Mouse (Mus musculus): ENCODE measurements around the gene Ly6c1. TPM values are rescaled to one million over a fixed set of nuclear protein-coding genes. Genes with fewer than 3 reads are reported as not detected.
"Not testable (repeated sequence)": the region's sequence is repeated elsewhere in the genome, so short reads cannot be mapped to it uniquely, and the experiment has no call there.

Gene Ly6c1
- 3.0 and 4.5 TPM in 2 replicates for polyA plus RNA-seq (2014; fragmentation: Nextera tagmentation; extraction: Ambion mirVana)

- ATAC-seq; H3K27me3 ChIP-seq (replicated peaks; ENCODE audit: control insufficient read depth, insufficient read depth, low read length); DNase-seq (ENCODE audit: low spot score); H3K9me3 ChIP-seq (replicated peaks; ENCODE audit: control insufficient read depth, low read length); H3K36me3 ChIP-seq (ENCODE audit: control insufficient read depth, insufficient read depth, low read length); H3K9ac ChIP-seq (ENCODE audit: low read length); H3K27ac ChIP-seq (ENCODE audit: low read depth, low read length); H3K4me1 ChIP-seq (ENCODE audit: control insufficient read depth, insufficient read depth, low read length); H3K4me3 ChIP-seq (ENCODE audit: low read depth, low read length); H3K4me2 ChIP-seq (ENCODE audit: low read length): not testable (repeated sequence)
- 80% methylated on average over 1 of the region's 1 CpGs for WGBS
Observed at GRCm38 (mm10) chr15:75048642-75049261, at the start of gene Ly6c1. TSS of gene Ly6c1 (minus strand) at chr15:75048830.

- H3K36me3 ChIP-seq (ENCODE audit: control insufficient read depth, insufficient read depth, low read length); H3K27ac ChIP-seq (ENCODE audit: low read depth, low read length); H3K27me3 ChIP-seq (replicated peaks; ENCODE audit: control insufficient read depth, insufficient read depth, low read length); H3K9ac ChIP-seq (ENCODE audit: low read length); DNase-seq (ENCODE audit: low spot score); ATAC-seq; H3K9me3 ChIP-seq (replicated peaks; ENCODE audit: control insufficient read depth, low read length); H3K4me3 ChIP-seq (ENCODE audit: low read depth, low read length); H3K4me1 ChIP-seq (ENCODE audit: control insufficient read depth, insufficient read depth, low read length); H3K4me2 ChIP-seq (ENCODE audit: low read length): not testable (repeated sequence)
- 12% methylated on average over 2 of the region's 2 CpGs for WGBS
Observed at GRCm38 (mm10) chr15:75088041-75088440, 39.4 kb upstream of the Ly6c1 start.

- no peak overlapping the region for H3K4me2 ChIP-seq (ENCODE audit: low read length)
- H3K9me3 ChIP-seq (replicated peaks; ENCODE audit: control insufficient read depth, low read length), result no peaks in the 10 kb centered on the region
- H3K9ac ChIP-seq (ENCODE audit: low read length), result no peak overlapping the region
- ATAC-seq, result no peak
- 90% methylated on average over 4 of the region's 4 CpGs for WGBS
- no peak overlapping the region for H3K4me3 ChIP-seq (ENCODE audit: low read depth, low read length)
- no peak overlapping the region for H3K27ac ChIP-seq (ENCODE audit: low read depth, low read length)
- no peaks in the 10 kb centered on the region for H3K36me3 ChIP-seq (ENCODE audit: control insufficient read depth, insufficient read depth, low read length)
- H3K27me3 ChIP-seq (replicated peaks; ENCODE audit: control insufficient read depth, insufficient read depth, low read length), result no peaks in the 10 kb centered on the region
- DNase-seq (ENCODE audit: low spot score), result no peak
- no peaks in the 10 kb centered on the region for H3K4me1 ChIP-seq (ENCODE audit: control insufficient read depth, insufficient read depth, low read length)
Observed at GRCm38 (mm10) chr15:75069965-75070364, 21.3 kb upstream of the Ly6c1 start.

- H3K4me2 ChIP-seq (ENCODE audit: low read length); H3K27ac ChIP-seq (ENCODE audit: low read depth, low read length); H3K9ac ChIP-seq (ENCODE audit: low read length); H3K36me3 ChIP-seq (ENCODE audit: control insufficient read depth, insufficient read depth, low read length); H3K4me3 ChIP-seq (ENCODE audit: low read depth, low read length); H3K27me3 ChIP-seq (replicated peaks; ENCODE audit: control insufficient read depth, insufficient read depth, low read length); ATAC-seq; H3K4me1 ChIP-seq (ENCODE audit: control insufficient read depth, insufficient read depth, low read length); H3K9me3 ChIP-seq (replicated peaks; ENCODE audit: control insufficient read depth, low read length): not testable (repeated sequence)
- WGBS, result 34% methylated on average over 6 of the region's 6 CpGs
- peak; percentile 34 for DNase-seq (ENCODE audit: low spot score)
Observed at GRCm38 (mm10) chr15:75062030-75062574, 13.5 kb upstream of the Ly6c1 start.

- no peak for ATAC-seq
- no peak overlapping the region for H3K4me2 ChIP-seq (ENCODE audit: low read length)
- no peaks in the 10 kb centered on the region for H3K27me3 ChIP-seq (replicated peaks; ENCODE audit: control insufficient read depth, insufficient read depth, low read length)
Observed at GRCm38 (mm10) chr15:75060505-75060904, 11.9 kb upstream of the Ly6c1 start.

GRCm38 (mm10) chr15:75055985-75056384, 7.4 kb upstream of the Ly6c1 start:
- no peaks in the 10 kb centered on the region for H3K9me3 ChIP-seq (replicated peaks; ENCODE audit: control insufficient read depth, low read length)
- H3K27me3 ChIP-seq (replicated peaks; ENCODE audit: control insufficient read depth, insufficient read depth, low read length), result no peaks in the 10 kb centered on the region
- no peak overlapping the region for H3K9ac ChIP-seq (ENCODE audit: low read length)
- H3K4me3 ChIP-seq (ENCODE audit: low read depth, low read length), result no peak overlapping the region
- H3K4me2 ChIP-seq (ENCODE audit: low read length), result no peak overlapping the region
- no peaks in the 10 kb centered on the region for H3K36me3 ChIP-seq (ENCODE audit: control insufficient read depth, insufficient read depth, low read length)
- no peaks in the 10 kb centered on the region for H3K4me1 ChIP-seq (ENCODE audit: control insufficient read depth, insufficient read depth, low read length)
- DNase-seq (ENCODE audit: low spot score) (no peak), ATAC-seq (no peak)
- no peak overlapping the region for H3K27ac ChIP-seq (ENCODE audit: low read depth, low read length)
- 89% methylated on average over 2 of the region's 2 CpGs for WGBS

More at GRCm38 (mm10) chr15:75060505-75060904, 11.9 kb upstream of the Ly6c1 start:
- Histone ChIP-seq H3K9me3 (replicated peaks; ENCODE audit: control insufficient read depth, low read length) (no peaks in the 10 kb centered on the region), H3K9ac (ENCODE audit: low read length) (no peak overlapping the region), H3K4me1 (ENCODE audit: control insufficient read depth, insufficient read depth, low read length) (no peaks in the 10 kb centered on the region), H3K27ac (ENCODE audit: low read depth, low read length) (no peak overlapping the region), H3K36me3 (ENCODE audit: control insufficient read depth, insufficient read depth, low read length) (no peaks in the 10 kb centered on the region), H3K4me3 (ENCODE audit: low read depth, low read length) (no peak overlapping the region)
- peak; percentile 13 for DNase-seq (ENCODE audit: low spot score)

GRCm38 (mm10) chr15:75055425-75055824, 6.8 kb upstream of the Ly6c1 start:
- H3K9me3 ChIP-seq (replicated peaks; ENCODE audit: control insufficient read depth, low read length); H3K9ac ChIP-seq (ENCODE audit: low read length); H3K4me3 ChIP-seq (ENCODE audit: low read depth, low read length); ATAC-seq; H3K27ac ChIP-seq (ENCODE audit: low read depth, low read length); H3K27me3 ChIP-seq (replicated peaks; ENCODE audit: control insufficient read depth, insufficient read depth, low read length); H3K4me1 ChIP-seq (ENCODE audit: control insufficient read depth, insufficient read depth, low read length); DNase-seq (ENCODE audit: low spot score); H3K36me3 ChIP-seq (ENCODE audit: control insufficient read depth, insufficient read depth, low read length); H3K4me2 ChIP-seq (ENCODE audit: low read length): not testable (repeated sequence)
- WGBS, result 25% methylated on average over 3 of the region's 3 CpGs

GRCm38 (mm10) chr15:75052414-75052813, 3.8 kb upstream of the Ly6c1 start:
- not testable (repeated sequence) for DNase-seq (ENCODE audit: low spot score); H3K36me3 ChIP-seq (ENCODE audit: control insufficient read depth, insufficient read depth, low read length); ATAC-seq; H3K9ac ChIP-seq (ENCODE audit: low read length); H3K9me3 ChIP-seq (replicated peaks; ENCODE audit: control insufficient read depth, low read length); H3K4me2 ChIP-seq (ENCODE audit: low read length); H3K27me3 ChIP-seq (replicated peaks; ENCODE audit: control insufficient read depth, insufficient read depth, low read length); H3K27ac ChIP-seq (ENCODE audit: low read depth, low read length); H3K4me1 ChIP-seq (ENCODE audit: control insufficient read depth, insufficient read depth, low read length); H3K4me3 ChIP-seq (ENCODE audit: low read depth, low read length)
- WGBS, result 97% methylated on average over 2 of the region's 2 CpGs

- not testable (repeated sequence) for H3K27me3 ChIP-seq (replicated peaks; ENCODE audit: control insufficient read depth, insufficient read depth, low read length); DNase-seq (ENCODE audit: low spot score); H3K4me1 ChIP-seq (ENCODE audit: control insufficient read depth, insufficient read depth, low read length); H3K27ac ChIP-seq (ENCODE audit: low read depth, low read length); H3K9me3 ChIP-seq (replicated peaks; ENCODE audit: control insufficient read depth, low read length); H3K36me3 ChIP-seq (ENCODE audit: control insufficient read depth, insufficient read depth, low read length); ATAC-seq; H3K9ac ChIP-seq (ENCODE audit: low read length); H3K4me3 ChIP-seq (ENCODE audit: low read depth, low read length); H3K4me2 ChIP-seq (ENCODE audit: low read length)
- WGBS, result 52% methylated on average over 3 of the region's 3 CpGs
Observed at GRCm38 (mm10) chr15:75051141-75051540, 2.5 kb upstream of the Ly6c1 start.
